Mouse (Mus musculus) erythroblast, embryonic 14.5 days (primary cell): ENCODE measurements around the gene Lrrc3b.

Source experiments
- GATA1 ChIP-seq: IDR thresholded peaks from 2 replicates; pipeline ENCODE4 v1.6.1; 2012; ENCODE audit warnings: low read length, inconsistent platforms, mixed read lengths
- TAL1 ChIP-seq: IDR thresholded peaks from 3 replicates; pipeline ENCODE4 v1.6.1; 2012; ENCODE audit warnings: low read length, inconsistent platforms, mixed read lengths

DNA sequence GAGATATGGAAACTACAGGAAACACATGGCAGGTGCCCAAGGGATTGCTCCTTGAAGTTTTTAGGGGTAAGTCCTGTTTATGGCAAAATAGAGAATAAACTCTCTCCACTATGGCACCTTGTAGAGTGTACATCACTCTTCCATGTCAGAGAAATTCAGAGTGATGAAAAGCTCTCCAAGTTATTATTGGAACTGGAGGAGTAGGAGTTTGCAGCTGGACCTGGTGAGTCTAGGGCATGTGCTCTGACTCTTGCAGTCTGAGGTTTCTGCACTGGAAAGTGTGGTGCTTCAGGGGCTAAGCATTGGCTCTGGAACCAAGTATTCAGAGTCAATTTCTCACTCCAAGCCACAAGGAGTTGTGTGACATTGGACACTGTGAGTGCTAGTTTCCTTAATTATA is 38.9 kb upstream of the Lrrc3b start:
- TF ChIP-seq TAL1 (no peak), GATA1 (no peak)
